Mouse (Mus musculus): Measurements from ENCODE around the gene Trafd1. TPM values are rescaled to one million over a fixed set of nuclear protein-coding genes. Genes with fewer than 3 reads are reported as not detected.
"Not testable (repeated sequence)": the region's sequence is repeated elsewhere in the genome, so short reads cannot be mapped to it uniquely, and the experiment has no call there.

The Trafd1 gene
- polyA plus RNA-seq, 1 experiment = 29.3 TPM

GRCm38 (mm10) chr5:121378678-121379256 is 6.7 kb downstream of the Trafd1 start:
- Histone ChIP-seq H3ac (ENCODE audit: control insufficient read depth, insufficient read length) (no peak overlapping the region), H3K79me2 (ENCODE audit: control insufficient read depth, insufficient read depth) (no peaks in the 10 kb centered on the region), H3K4me2 (ENCODE audit: low read depth) (no peak overlapping the region), H3K4me3 (no peak overlapping the region), H3K27me3 (ENCODE audit: control insufficient read depth, insufficient read depth, insufficient read length) (no peaks in the 10 kb centered on the region), H3K36me3 (ENCODE audit: control insufficient read depth, insufficient read depth) (peaks cover 18% of the 10 kb centered on the region)
- TF ChIP-seq USF1 (IDR thresholded peaks at IDR 0.05; ENCODE audit: low read depth) (no peak), CEBPB (IDR thresholded peaks at IDR 0.05; ENCODE audit: insufficient read depth, poor library complexity, severe bottlenecking) (no peak), TCF12 (IDR thresholded peaks at IDR 0.05; ENCODE audit: insufficient read depth, poor library complexity, severe bottlenecking) (no peak), MYOG (IDR thresholded peaks at IDR 0.05; ENCODE audit: control insufficient read depth in 1 of 3, insufficient read depth in 1 of 3, insufficient read length in 2 of 3, low read depth in 2 of 3) (no peak), MAX (IDR thresholded peaks at IDR 0.05; ENCODE audit: low read depth) (no peak), REST (IDR thresholded peaks at IDR 0.05; ENCODE audit: insufficient read depth, insufficient read length) (no peak), MYOD1 (IDR thresholded peaks at IDR 0.05; ENCODE audit: control insufficient read depth in 1 of 3, insufficient read length in 2 of 3, low read depth in 2 of 3) (no peak), POLR2AphosphoS2 (IDR thresholded peaks at IDR 0.05; ENCODE audit: insufficient read length, low read depth) (no peak), TCF3 (IDR thresholded peaks at IDR 0.05; ENCODE audit: insufficient read length, low read depth) (no peak), SRF (IDR thresholded peaks at IDR 0.05; ENCODE audit: control insufficient read depth, insufficient read length, low read depth) (no peak), E2F4 (IDR thresholded peaks at IDR 0.05; ENCODE audit: insufficient read depth) (no peak), POLR2A (IDR thresholded peaks at IDR 0.05; ENCODE audit: insufficient read length, low read depth) (no peak)

DNA sequence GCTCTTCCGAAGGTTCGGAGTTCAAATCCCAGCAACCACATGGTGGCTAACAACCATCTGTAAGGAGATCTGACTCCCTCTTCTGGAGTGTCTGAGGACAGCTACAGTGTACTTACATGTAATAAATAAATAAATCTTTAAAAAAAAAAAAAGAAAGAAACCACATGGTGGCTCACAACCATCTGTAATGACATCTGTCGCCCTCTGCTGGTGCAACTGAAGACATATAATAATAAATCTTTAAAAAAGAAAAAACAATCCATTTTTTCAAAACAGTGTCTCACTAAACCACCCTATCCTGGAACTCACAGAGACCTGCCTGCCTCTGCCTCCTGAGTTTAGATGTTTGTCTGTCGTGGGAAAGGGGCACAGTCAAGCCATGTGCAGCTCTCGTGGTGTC is 8.5 kb downstream of the Trafd1 start:
- not testable (repeated sequence) for H3K4me3 ChIP-seq; H3K4me2 ChIP-seq (ENCODE audit: low read depth); H3ac ChIP-seq (ENCODE audit: control insufficient read depth, insufficient read length); H3K27me3 ChIP-seq (ENCODE audit: control insufficient read depth, insufficient read depth, insufficient read length); H3K79me2 ChIP-seq (ENCODE audit: control insufficient read depth, insufficient read depth)
- peaks cover 18% of the 10 kb centered on the region for H3K36me3 ChIP-seq (ENCODE audit: control insufficient read depth, insufficient read depth)

- Histone ChIP-seq H3K4me3 (no peak overlapping the region), H3K4me2 (ENCODE audit: low read depth) (no peak overlapping the region), H3K79me2 (ENCODE audit: control insufficient read depth, insufficient read depth) (no peaks in the 10 kb centered on the region), H3ac (ENCODE audit: control insufficient read depth, insufficient read length) (no peak overlapping the region), H3K27me3 (ENCODE audit: control insufficient read depth, insufficient read depth, insufficient read length) (no peaks in the 10 kb centered on the region), H3K36me3 (ENCODE audit: control insufficient read depth, insufficient read depth) (peaks cover 16% of the 10 kb centered on the region)
- no peak for TF ChIP-seq SRF (IDR thresholded peaks at IDR 0.05; ENCODE audit: control insufficient read depth, insufficient read length, low read depth)
- no peak for TF ChIP-seq MYOD1 (IDR thresholded peaks at IDR 0.05; ENCODE audit: control insufficient read depth in 1 of 3, insufficient read length in 2 of 3, low read depth in 2 of 3)
- TF ChIP-seq POLR2AphosphoS2 (IDR thresholded peaks at IDR 0.05; ENCODE audit: insufficient read length, low read depth) = no peak
- TF ChIP-seq E2F4 (IDR thresholded peaks at IDR 0.05; ENCODE audit: insufficient read depth) = no peak
- TF ChIP-seq MYOG (IDR thresholded peaks at IDR 0.05; ENCODE audit: control insufficient read depth in 1 of 3, insufficient read depth in 1 of 3, insufficient read length in 2 of 3, low read depth in 2 of 3) = no peak
- no peak for TF ChIP-seq TCF3 (IDR thresholded peaks at IDR 0.05; ENCODE audit: insufficient read length, low read depth)
- no peak for TF ChIP-seq TCF12 (IDR thresholded peaks at IDR 0.05; ENCODE audit: insufficient read depth, poor library complexity, severe bottlenecking)
- TF ChIP-seq POLR2A (IDR thresholded peaks at IDR 0.05; ENCODE audit: insufficient read length, low read depth) = no peak
- TF ChIP-seq CEBPB (IDR thresholded peaks at IDR 0.05; ENCODE audit: insufficient read depth, poor library complexity, severe bottlenecking) = no peak
- TF ChIP-seq MAX (IDR thresholded peaks at IDR 0.05; ENCODE audit: low read depth) = no peak
- TF ChIP-seq REST (IDR thresholded peaks at IDR 0.05; ENCODE audit: insufficient read depth, insufficient read length) = no peak
- TF ChIP-seq USF1 (IDR thresholded peaks at IDR 0.05; ENCODE audit: low read depth) = no peak
These were observed 10.6 kb downstream of the Trafd1 start for GRCm38 (mm10) chr5:121374790-121375189.

- Histone ChIP-seq H3K4me2 (ENCODE audit: low read depth) (no peak overlapping the region), H3K4me3 (no peak overlapping the region), H3K27me3 (ENCODE audit: control insufficient read depth, insufficient read depth, insufficient read length) (no peaks in the 10 kb centered on the region), H3K36me3 (ENCODE audit: control insufficient read depth, insufficient read depth) (no peaks in the 10 kb centered on the region), H3K79me2 (ENCODE audit: control insufficient read depth, insufficient read depth) (no peaks in the 10 kb centered on the region), H3ac (ENCODE audit: control insufficient read depth, insufficient read length) (no peak overlapping the region)
- no peak for TF ChIP-seq MAX (IDR thresholded peaks at IDR 0.05; ENCODE audit: low read depth)
- TF ChIP-seq E2F4 (IDR thresholded peaks at IDR 0.05; ENCODE audit: insufficient read depth) = no peak
These were observed 13.7 kb downstream of the Trafd1 start for GRCm38 (mm10) chr5:121371712-121372111.

DNA sequence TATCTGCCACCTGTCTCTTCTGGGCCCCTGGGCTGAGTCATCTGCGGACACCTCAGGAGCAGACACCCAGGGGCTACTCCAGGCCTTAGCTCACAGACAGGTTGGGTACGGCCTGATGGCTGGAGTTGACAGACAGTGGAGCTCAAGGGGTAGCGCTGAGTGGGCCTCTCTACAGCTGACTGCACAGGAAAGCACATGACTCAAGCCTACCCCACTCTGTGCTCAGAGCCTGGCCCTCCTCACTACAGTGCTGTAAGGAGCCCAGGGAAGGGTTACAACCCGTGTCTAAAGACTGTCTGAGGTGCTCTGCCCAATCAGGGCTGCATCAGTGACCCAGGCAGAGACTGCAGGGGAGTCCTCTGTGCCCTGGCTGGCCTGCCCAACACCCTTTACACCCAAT is 18.2 kb downstream of the Trafd1 start:
- H3K79me2 ChIP-seq (ENCODE audit: control insufficient read depth, insufficient read depth) = no peaks in the 10 kb centered on the region
- no peak overlapping the region for H3K4me3 ChIP-seq
- no peak overlapping the region for H3ac ChIP-seq (ENCODE audit: control insufficient read depth, insufficient read length)
- peak in 1 of 3 experiments; percentile 15 for TF ChIP-seq MYOG (IDR thresholded peaks at IDR 0.05; ENCODE audit: control insufficient read depth in 1 of 3, insufficient read depth in 1 of 3, insufficient read length in 2 of 3, low read depth in 2 of 3)
- TF ChIP-seq POLR2AphosphoS2 (IDR thresholded peaks at IDR 0.05; ENCODE audit: insufficient read length, low read depth) = no peak
- TF ChIP-seq SRF (IDR thresholded peaks at IDR 0.05; ENCODE audit: control insufficient read depth, insufficient read length, low read depth) = no peak
- TF ChIP-seq USF1 (IDR thresholded peaks at IDR 0.05; ENCODE audit: low read depth) = no peak
- TF ChIP-seq TCF12 (IDR thresholded peaks at IDR 0.05; ENCODE audit: insufficient read depth, poor library complexity, severe bottlenecking) = no peak
- H3K36me3 ChIP-seq (ENCODE audit: control insufficient read depth, insufficient read depth) = no peaks in the 10 kb centered on the region
- no peak overlapping the region for H3K4me2 ChIP-seq (ENCODE audit: low read depth)
- no peaks in the 10 kb centered on the region for H3K27me3 ChIP-seq (ENCODE audit: control insufficient read depth, insufficient read depth, insufficient read length)
